Mouse (Mus musculus) induced T-regulatory cell, adult 2 months (primary cell): ENCODE data around the gene Snx15.
A peak's percentile ranks its signal among the peaks of the same experiment; 100 is the strongest.

Experiments used
- DNase-seq: peaks from one replicate; pipeline ENCODE4 v3.0.0-alpha.2; 2012; ENCODE audit warnings: low read depth

Gene Snx15

GRCm38 (mm10) chr19:6121761-6122160, 6.3 kb downstream of the Snx15 start:
- no peak for DNase-seq

DNA sequence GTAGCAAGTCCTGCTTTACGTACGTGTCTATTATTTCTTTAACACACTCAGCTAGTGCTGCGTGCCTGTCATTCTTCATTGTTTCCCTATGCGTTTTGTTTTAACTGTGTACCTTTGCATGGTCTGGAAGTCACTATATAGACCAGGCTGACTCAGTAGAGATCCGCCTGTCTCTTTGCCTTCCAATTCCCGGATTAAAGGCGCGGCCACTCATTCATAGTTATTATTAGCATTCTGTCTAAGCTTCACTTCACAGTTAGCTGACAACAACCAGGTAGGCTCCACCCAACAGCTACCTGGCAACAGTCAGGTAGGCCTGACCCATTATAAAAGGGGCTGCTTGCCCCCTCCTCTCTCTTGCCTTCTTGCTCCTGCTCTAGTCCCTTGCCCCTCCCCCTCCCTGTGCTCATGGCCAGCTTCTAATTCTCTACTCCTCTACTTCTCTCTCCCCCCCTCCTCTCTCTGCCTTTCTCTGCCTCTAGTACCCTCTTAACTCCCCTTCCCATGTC, 9.4 kb downstream of the Snx15 start:
- no peak for DNase-seq

GRCm38 (mm10) chr19:6117986-6118676, 10.0 kb downstream of the Snx15 start, which contains the start of gene Sac3d1:
Gene Sac3d1, minus strand, starts transcription at chr19:6118650.
- peak; percentile 96 for DNase-seq

- DNase-seq: peak; percentile 36
Observed at GRCm38 (mm10) chr19:6117346-6117985, 10.6 kb downstream of the Snx15 start.

- no peak for DNase-seq
Observed at GRCm38 (mm10) chr19:6116113-6116850, 11.8 kb downstream of the Snx15 start.

GRCm38 (mm10) chr19:6113116-6113515, 15.0 kb downstream of the Snx15 start:
- DNase-seq: no peak

DNA sequence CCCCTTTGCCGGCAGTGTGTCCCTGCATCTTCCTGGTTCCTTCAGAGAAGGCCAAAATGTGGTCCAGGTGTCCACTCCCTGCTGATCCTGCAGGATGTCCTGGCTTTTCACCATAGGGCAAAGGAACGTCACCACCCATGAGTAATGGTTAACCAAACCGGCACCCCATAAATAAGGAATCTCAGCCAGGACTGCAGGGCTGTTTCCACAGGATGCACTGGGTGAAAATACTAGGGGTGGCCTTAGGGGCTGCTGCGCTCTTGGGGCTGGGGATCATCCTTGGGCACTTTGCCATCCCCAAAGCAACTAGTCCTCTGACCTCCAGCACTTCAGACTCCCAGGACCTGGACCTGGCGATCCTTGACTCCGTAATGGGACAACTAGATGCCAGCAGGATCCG, 22.5 kb downstream of the Snx15 start, which contains the start of gene Naaladl1:
Gene Naaladl1, plus strand, starts transcription at position 197 of the 400 bp plus-strand sequence.
- DNase-seq: no peak

DNA sequence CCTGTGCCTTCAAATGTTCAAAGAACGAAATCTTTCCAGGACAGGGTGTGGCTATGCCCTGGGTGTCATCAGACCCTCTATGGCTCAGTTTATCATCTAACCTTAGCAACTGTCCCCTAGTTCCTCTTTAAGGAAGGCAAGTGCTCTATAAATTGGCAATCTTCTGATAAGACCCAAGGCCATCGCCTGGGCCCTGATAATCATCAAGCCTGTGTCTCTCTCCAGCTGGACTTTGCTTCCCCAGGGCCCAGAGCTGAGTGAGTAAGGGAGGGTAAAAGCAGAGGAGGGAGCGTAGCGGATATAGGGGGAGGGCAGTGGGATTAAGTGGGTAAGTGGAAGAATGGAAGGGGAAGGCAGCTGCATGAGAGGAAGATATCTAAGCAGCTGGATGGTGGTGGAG, 23.6 kb downstream of the Snx15 start:
- no peak for DNase-seq

- no peak for DNase-seq
Observed at GRCm38 (mm10) chr19:6102169-6102853, 25.8 kb downstream of the Snx15 start.

DNA sequence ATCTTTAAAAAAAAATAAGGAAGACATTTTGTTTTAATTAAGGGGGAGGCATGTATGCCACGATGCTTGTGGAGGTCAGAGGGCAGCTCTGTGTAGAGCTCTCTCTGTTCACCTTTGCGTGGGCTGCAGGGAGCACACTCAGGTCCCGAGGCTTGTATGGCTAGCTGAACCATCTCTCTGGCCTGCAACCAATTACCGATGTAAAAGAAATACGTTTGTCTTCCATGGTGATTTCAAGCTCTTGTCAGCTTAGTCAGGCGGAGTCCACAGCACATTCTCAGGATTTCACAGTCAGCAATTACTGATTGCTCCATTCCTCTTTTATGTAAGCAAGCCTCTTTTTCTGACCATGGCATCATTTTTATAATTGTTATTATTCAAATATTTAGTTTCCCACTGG, 26.9 kb downstream of the Snx15 start:
- no peak for DNase-seq

DNA sequence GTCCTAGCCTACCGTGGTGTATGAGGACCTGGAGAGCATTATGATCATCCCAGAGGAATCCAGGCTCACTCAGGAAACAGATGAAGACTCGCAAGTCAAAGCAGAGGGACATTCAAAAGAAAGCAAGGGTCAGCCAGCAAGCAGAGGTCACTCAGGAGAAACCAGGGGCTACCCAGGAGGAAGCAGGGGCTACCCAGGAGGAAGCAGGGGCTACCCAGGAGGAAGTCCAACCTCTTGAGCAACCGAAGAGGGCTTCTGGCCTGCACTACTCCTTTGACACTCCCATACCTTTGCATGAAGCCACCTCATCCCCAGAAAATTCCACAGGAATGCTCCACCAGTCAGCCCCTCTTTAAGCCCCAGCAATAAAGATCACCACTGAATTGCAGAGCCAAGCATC, 30.3 kb downstream of the Snx15 start:
- DNase-seq: no peak

DNA sequence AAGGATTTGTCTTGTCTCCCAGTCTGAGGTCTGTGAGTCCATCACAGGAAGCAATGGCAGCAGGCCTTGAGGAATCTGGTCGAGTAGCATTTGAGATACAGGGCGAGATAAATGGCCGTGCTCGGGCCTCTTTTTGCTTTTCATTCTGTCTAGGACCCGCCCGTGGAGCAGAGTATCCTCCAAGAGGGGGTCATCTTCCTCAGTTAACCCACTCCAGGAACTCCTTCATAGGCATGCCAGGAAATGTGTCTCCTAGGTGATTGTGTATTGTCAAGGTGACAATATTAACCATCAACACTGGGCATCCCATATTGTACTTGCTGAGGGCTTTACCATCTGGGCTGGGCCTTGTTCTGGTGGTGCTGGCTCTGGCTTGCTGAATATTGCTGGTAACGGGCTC, 34.0 kb downstream of the Snx15 start, which contains the start of gene AC131692.1:
Gene AC131692.1, plus strand, starts transcription at position 301 of the 400 bp plus-strand sequence.
- DNase-seq: no peak

GRCm38 (mm10) chr19:6088841-6089240, 39.3 kb downstream of the Snx15 start:
- DNase-seq: no peak

- peak; percentile 92 for DNase-seq
Observed at GRCm38 (mm10) chr19:6085417-6085879, 42.7 kb downstream of the Snx15 start.

DNA sequence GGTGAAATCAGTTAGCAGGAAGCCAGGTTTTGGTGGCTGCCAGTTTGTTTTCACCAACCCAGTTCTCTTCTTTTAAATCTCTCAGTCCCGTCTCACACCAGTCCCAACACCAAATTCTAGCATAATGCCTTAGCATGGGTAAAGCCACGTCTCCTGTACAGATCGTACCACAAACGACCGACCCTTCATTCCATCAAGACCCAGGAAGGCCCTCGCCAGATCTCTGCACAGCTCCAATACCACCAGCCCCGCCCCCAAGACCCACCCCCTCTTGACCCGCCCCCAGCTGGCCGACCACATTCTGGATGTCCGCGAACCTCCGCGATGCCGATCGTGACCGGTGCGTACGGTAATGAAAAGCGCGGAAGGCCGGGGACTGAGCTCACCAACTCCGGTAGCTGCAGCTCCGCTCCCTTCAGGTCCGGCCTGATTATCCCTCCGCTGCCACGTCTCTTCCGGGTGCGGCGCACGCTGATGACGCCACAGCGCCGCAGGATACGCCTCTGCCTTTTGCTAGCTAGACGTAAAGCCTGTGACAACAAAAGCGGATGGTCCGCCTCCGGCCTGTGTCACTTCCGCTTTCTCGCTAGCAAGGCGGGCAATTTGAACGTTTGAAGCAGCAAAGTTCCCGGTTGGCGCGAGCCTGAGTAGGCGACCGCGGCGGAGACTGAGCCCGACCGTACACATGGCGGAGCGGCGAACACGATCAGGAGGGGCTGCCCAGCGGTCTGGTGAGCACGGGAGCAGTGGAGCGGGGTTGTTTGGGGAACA, 43.4 kb downstream of the Snx15 start, which contains the start of the genes Zfpl1 and Cdca5:
Gene Zfpl1, minus strand, starts transcription at position 479 of the 771 bp plus-strand sequence.
Gene Cdca5, plus strand, starts transcription at position 506 of the 771 bp plus-strand sequence.
- peak; percentile 99 for DNase-seq

DNA sequence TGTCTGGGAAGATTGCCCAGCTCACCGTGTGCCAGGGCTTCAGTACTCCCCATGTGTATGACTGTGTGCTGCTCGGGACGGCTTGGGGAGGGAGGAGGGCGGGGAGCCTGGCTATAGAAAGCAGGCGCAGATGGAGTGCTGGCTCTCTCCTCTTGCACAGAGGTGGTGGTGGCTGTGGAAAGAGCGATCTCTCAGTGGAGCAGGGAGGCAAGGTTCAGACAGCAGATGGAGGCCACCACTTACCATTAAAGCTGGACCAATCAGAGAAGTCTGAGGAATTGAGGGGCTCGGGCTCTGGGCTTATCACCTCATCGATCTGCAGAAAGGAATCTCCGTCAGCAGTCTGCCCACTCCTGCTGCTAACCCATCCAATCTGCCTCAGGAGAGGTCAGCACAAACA, 45.9 kb downstream of the Snx15 start, which contains the start of gene Gm28374:
Gene Gm28374, minus strand, starts transcription at position 101 of the 400 bp plus-strand sequence.
- no peak for DNase-seq

GRCm38 (mm10) chr19:6079983-6080480, 48.1 kb downstream of the Snx15 start, which contains the start of gene Tmem262:
Gene Tmem262, plus strand, starts transcription at chr19:6080033.
- DNase-seq: no peak

DNA sequence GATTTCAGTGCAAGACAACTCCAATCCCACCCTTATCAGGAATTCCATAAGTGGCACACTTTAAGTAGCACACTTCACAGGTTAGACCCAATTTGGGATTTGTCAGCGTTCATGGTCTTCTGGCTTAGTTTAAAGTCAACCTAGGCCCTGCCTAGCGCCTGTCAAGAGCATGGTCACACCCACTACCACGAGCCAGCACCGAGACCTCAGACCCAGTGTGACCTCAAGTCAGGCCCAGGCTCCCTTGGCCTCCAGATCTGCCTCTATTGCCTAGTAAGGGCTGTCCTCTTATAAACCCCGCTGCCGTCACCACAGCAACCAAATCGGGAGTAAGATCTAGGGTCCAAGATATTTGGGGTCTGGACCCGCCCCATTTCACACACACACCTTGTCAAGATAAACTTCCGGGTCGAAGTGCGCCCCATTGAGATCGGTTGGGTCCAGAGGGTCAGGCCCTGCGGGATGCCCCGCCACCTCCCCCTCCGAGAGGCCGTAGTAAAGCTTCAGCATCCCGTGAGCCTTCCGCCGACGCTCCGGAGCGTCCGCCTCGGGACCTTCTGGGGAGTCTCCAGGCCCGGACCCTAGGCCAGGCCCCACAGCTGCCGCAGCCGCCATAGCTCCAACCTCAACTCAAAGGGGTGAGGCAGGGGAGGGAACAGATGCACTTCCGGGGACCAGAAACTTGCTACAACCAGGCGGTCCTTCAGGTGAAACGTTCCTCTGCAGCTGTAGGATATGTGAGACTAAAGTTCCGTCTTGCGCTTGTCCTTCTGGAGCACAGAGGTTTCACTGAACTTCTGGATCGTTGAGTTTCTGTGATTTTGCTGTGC, 51.3 kb downstream of the Snx15 start, which contains the start of gene Vps51:
Gene Vps51, minus strand, starts transcription at position 668 of the 830 bp plus-strand sequence.
- peak; percentile 96 for DNase-seq

GRCm38 (mm10) chr19:6073889-6074288, 54.2 kb downstream of the Snx15 start:
- no peak for DNase-seq
